Mouse (Mus musculus): ENCODE results near the gene Snx10. TPM values are rescaled to one million over a fixed set of nuclear protein-coding genes. Genes with fewer than 3 reads are reported as not detected.

Snx10 gene
- polyA plus RNA-seq (2014; fragmentation: Illumina TruSeq; extraction: RNeasy Lipid Tissue Mini Kit (QIAGEN cat#74804); ENCODE audit: low read depth, low replicate concordance), result 34.3 TPM

DNA sequence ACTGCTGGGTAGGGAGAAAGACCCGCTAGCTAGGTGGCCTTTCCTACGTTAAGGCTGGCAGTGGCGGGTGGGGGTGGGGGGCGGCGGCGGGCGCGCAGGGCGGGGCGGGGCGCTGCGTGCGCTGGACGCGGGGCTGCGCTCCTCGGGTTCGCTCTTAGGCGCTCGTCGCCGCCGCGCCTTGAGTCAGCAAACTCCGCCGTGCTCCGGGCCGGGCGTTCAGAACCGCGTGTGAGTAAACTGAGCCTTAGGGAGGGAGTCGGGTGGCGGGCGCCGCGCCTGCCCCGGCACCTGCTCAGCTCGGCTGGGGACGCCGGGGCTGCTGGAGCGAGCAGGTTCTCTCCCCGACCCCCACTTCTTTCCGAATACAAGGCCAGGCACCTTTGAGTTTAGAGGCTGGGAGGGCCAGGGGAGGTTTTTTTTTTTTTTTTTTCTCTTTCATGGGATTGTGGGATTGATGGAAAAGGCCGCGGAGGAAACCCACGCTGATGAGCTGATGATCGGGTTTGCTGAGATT is at the start of gene Snx10:
Gene Snx10 (plus strand): TSS at position 95 of the 514 bp plus-strand sequence.

Other genes starting within 250 kb of the Snx10 start
- gene Nfe2l3, start 91.2 kb upstream of the Snx10 start, polyA plus RNA-seq (2014; fragmentation: Illumina TruSeq; extraction: RNeasy Lipid Tissue Mini Kit (QIAGEN cat#74804); ENCODE audit: low read depth, low replicate concordance), result 0.42 TPM
- 1,034 TPM for gene Hnrnpa2b1, start 54.0 kb upstream of the Snx10 start, polyA plus RNA-seq (2014; fragmentation: Illumina TruSeq; extraction: RNeasy Lipid Tissue Mini Kit (QIAGEN cat#74804); ENCODE audit: low read depth, low replicate concordance)
- 122 TPM for gene Cbx3, start 53.5 kb upstream of the Snx10 start, polyA plus RNA-seq (2014; fragmentation: Illumina TruSeq; extraction: RNeasy Lipid Tissue Mini Kit (QIAGEN cat#74804); ENCODE audit: low read depth, low replicate concordance)

Data from liver, adult 10 weeks (tissue).